In genomic region chr17:25064351-25064750, GRCm38 (mm10) we compare ENCODE assay signal across 9 mouse cellular contexts. TPM values are rescaled to one million over a fixed set of nuclear protein-coding genes. Genes with fewer than 3 reads are reported as not detected.
DNase-seq lines count a peak whose midpoint lies in the region; ATAC-seq and TF ChIP-seq lines count a peak whose summit lies in the region.
"Had no signal": no experiment of that assay in that cellular context is flagged by ENCODE, and none has a peak within 500 bp of the region (broad histone marks: within the 10 kb centered on the region; RNA-seq: fewer than 3 reads in every experiment).

No protein-coding gene starts in this region.

- peak; percentile 6 for DNase-seq in midbrain, postnatal 0 days (ENCODE audit: low spot score)
- peak; percentile 91 for DNase-seq in heart, adult 8-10 months (ENCODE audit: low spot score)
- DNase-seq in kidney, adult 9 months = peak; percentile 75
- peak; percentile 75 to 84 for DNase-seq in lung, postnatal 4 days
- no peak for DNase-seq in right cerebral cortex, postnatal 25 days

- no peak overlapping the region for H3K27ac ChIP-seq in midbrain, postnatal 0 days (ENCODE audit: low read depth, low read length)
- no peak overlapping the region for H3K27ac ChIP-seq in midbrain, embryonic 16.5 days (ENCODE audit: low read length)
- no peak overlapping the region for H3K27ac ChIP-seq in forebrain, embryonic 15.5 days (replicated peaks)
- H3K27ac ChIP-seq: liver, embryonic 14.5 days had no signal

- peaks cover 33% of the 10 kb centered on the region for H3K36me3 ChIP-seq in midbrain, postnatal 0 days (ENCODE audit: insufficient read depth, low read length)
- H3K36me3 ChIP-seq in midbrain, embryonic 16.5 days (ENCODE audit: control insufficient read depth, insufficient read depth, low read length) = peaks cover 25% of the 10 kb centered on the region
- H3K36me3 ChIP-seq in forebrain, embryonic 15.5 days = peaks cover 10% of the 10 kb centered on the region; the same call in 1 of the 2 replicates

- no peak overlapping the region for H3K4me2 ChIP-seq in midbrain, postnatal 0 days (ENCODE audit: low read depth, low read length, poor library complexity, severe bottlenecking)
- H3K4me2 ChIP-seq in midbrain, embryonic 16.5 days (ENCODE audit: low read length) = no peak overlapping the region
- no peak overlapping the region for H3K4me2 ChIP-seq in forebrain, embryonic 15.5 days (replicated peaks)

- H3K4me3 ChIP-seq in midbrain, postnatal 0 days (ENCODE audit: low read depth, low read length) = no peak overlapping the region
- H3K4me3 ChIP-seq in midbrain, embryonic 16.5 days (ENCODE audit: low read depth, low read length) = no peak overlapping the region
- H3K4me3 ChIP-seq in forebrain, embryonic 15.5 days = no peak overlapping the region

- H3K9me3 ChIP-seq in midbrain, postnatal 0 days (ENCODE audit: low read length) = no peaks in the 10 kb centered on the region
- no peaks in the 10 kb centered on the region for H3K9me3 ChIP-seq in midbrain, embryonic 16.5 days (replicated peaks; ENCODE audit: control insufficient read depth, low read length, poor library complexity, severe bottlenecking)
- H3K9me3 ChIP-seq in forebrain, embryonic 15.5 days = no peaks in the 10 kb centered on the region

- TF ChIP-seq CTCF in midbrain, postnatal 0 days (IDR thresholded peaks at IDR 0.05) = no peak

- no peak for ATAC-seq in midbrain, postnatal 0 days (ENCODE audit: low FRiP score)
- no peak for ATAC-seq in midbrain, embryonic 16.5 days
- ATAC-seq in inflammation-experienced regulatory T-cells, adult 6 months = no peak
- ATAC-seq in forebrain, embryonic 15.5 days (replicated peaks) = no peak

- no peaks in the 10 kb centered on the region for H3K27me3 ChIP-seq in midbrain, postnatal 0 days (ENCODE audit: insufficient read depth, low read length)
- H3K27me3 ChIP-seq in midbrain, embryonic 16.5 days (ENCODE audit: control insufficient read depth, insufficient read depth, low read depth, low read length) = no peaks in the 10 kb centered on the region
- no peaks in the 10 kb centered on the region for H3K27me3 ChIP-seq in forebrain, embryonic 15.5 days

- no peak overlapping the region for H3K9ac ChIP-seq in midbrain, postnatal 0 days (replicated peaks; ENCODE audit: low read length, poor library complexity, severe bottlenecking)
- no peak overlapping the region for H3K9ac ChIP-seq in midbrain, embryonic 16.5 days (ENCODE audit: low read depth, low read length)
- H3K9ac ChIP-seq in forebrain, embryonic 15.5 days (replicated peaks) = no peak overlapping the region
- H3K9ac ChIP-seq: liver, embryonic 14.5 days had no signal

- H3K4me1 ChIP-seq in midbrain, postnatal 0 days (ENCODE audit: insufficient read depth, low read length) = no peaks in the 10 kb centered on the region
- no peaks in the 10 kb centered on the region for H3K4me1 ChIP-seq in midbrain, embryonic 16.5 days (ENCODE audit: control insufficient read depth, insufficient read depth, low read length)
- no peaks in the 10 kb centered on the region for H3K4me1 ChIP-seq in forebrain, embryonic 15.5 days

- WGBS in midbrain, postnatal 0 days = 80% methylated on average over 9 of the region's 9 CpGs
- 78% methylated on average over 9 of the region's 9 CpGs for WGBS in midbrain, embryonic 16.5 days
- WGBS in forebrain, embryonic 15.5 days = 81% methylated on average over 9 of the region's 9 CpGs

RNA-seq across cellular contexts. Expression of gene Tmem204, which starts 19.0 kb away (rescaled TPM):
- 11.1 and 11.2 TPM in 2 replicates for total RNA-seq in midbrain, postnatal 0 days (2014; rRNA removed)
- 8.2 and 8.3 TPM in 2 replicates for polyA plus RNA-seq in midbrain, postnatal 0 days (2015; fragmentation: Nextera tagmentation; extraction: Ambion mirVana)
- polyA plus RNA-seq in midbrain, embryonic 16.5 days (2015; fragmentation: Nextera tagmentation; extraction: Ambion mirVana) = 10.3 and 11.1 TPM in 2 replicates
- total RNA-seq in heart, adult 8-10 months (2022) = 10 to 100 TPM; 29.7 to 45.6 (median 39.3) TPM
- polyA plus RNA-seq in inflammation-experienced regulatory T-cells, adult 6 months (2017; shearing (Covaris generic)) = under 1 TPM in 2 of 3 experiments, not detected in 1; 0.47 to 0.66 TPM
- 10.5 and 11.5 TPM in 2 replicates for polyA plus RNA-seq in forebrain, embryonic 15.5 days (2015; fragmentation: Nextera tagmentation; extraction: Ambion mirVana)

RNA-seq across cellular contexts. Expression of gene Ift140, which starts 48.5 kb away (rescaled TPM):
- 22.7 and 39.8 TPM in 2 replicates for total RNA-seq in midbrain, postnatal 0 days (2014; rRNA removed)
- 13.5 and 14.4 TPM in 2 replicates for polyA plus RNA-seq in midbrain, postnatal 0 days (2015; fragmentation: Nextera tagmentation; extraction: Ambion mirVana)
- polyA plus RNA-seq in midbrain, embryonic 16.5 days (2015; fragmentation: Nextera tagmentation; extraction: Ambion mirVana) = 18.8 and 20.1 TPM in 2 replicates
- total RNA-seq in heart, adult 8-10 months (2022) = 1 to 10 TPM; 3.5 to 6.3 (median 4.5) TPM
- polyA plus RNA-seq in inflammation-experienced regulatory T-cells, adult 6 months (2017; shearing (Covaris generic)) = 10 to 100 TPM; 15.7 to 18.8 (median 17.2) TPM
- polyA plus RNA-seq in forebrain, embryonic 15.5 days (2015; fragmentation: Nextera tagmentation; extraction: Ambion mirVana) = 24.0 and 25.4 TPM in 2 replicates

RNA-seq across cellular contexts. Expression of gene Cramp1l, which starts 48.8 kb away (rescaled TPM):
- 17.4 and 22.3 TPM in 2 replicates for total RNA-seq in midbrain, postnatal 0 days (2014; rRNA removed)
- 2.7 and 3.2 TPM in 2 replicates for polyA plus RNA-seq in midbrain, postnatal 0 days (2015; fragmentation: Nextera tagmentation; extraction: Ambion mirVana)
- polyA plus RNA-seq in midbrain, embryonic 16.5 days (2015; fragmentation: Nextera tagmentation; extraction: Ambion mirVana) = 4.6 and 5.3 TPM in 2 replicates
- total RNA-seq in heart, adult 8-10 months (2022) = 10 to 100 TPM in 1 of 4 experiments, 1 to 10 TPM in 3; 9.4 to 11.3 (median 9.6) TPM
- 10 to 100 TPM; 10.7 to 22.5 (median 17.2) TPM for polyA plus RNA-seq in inflammation-experienced regulatory T-cells, adult 6 months (2017; shearing (Covaris generic))
- 7.6 and 8.5 TPM in 2 replicates for polyA plus RNA-seq in forebrain, embryonic 15.5 days (2015; fragmentation: Nextera tagmentation; extraction: Ambion mirVana)

RNA-seq across cellular contexts. Expression of gene Telo2, which starts 51.4 kb away (rescaled TPM):
- 45.0 and 56.3 TPM in 2 replicates for total RNA-seq in midbrain, postnatal 0 days (2014; rRNA removed)
- 34.9 and 36.5 TPM in 2 replicates for polyA plus RNA-seq in midbrain, postnatal 0 days (2015; fragmentation: Nextera tagmentation; extraction: Ambion mirVana)
- 51.9 and 53.4 TPM in 2 replicates for polyA plus RNA-seq in midbrain, embryonic 16.5 days (2015; fragmentation: Nextera tagmentation; extraction: Ambion mirVana)
- total RNA-seq in heart, adult 8-10 months (2022) = 10 to 100 TPM; 10.8 to 15.7 (median 13.5) TPM
- polyA plus RNA-seq in inflammation-experienced regulatory T-cells, adult 6 months (2017; shearing (Covaris generic)) = 10 to 100 TPM; 13.5 to 33.6 (median 17.7) TPM
- 54.6 and 57.2 TPM in 2 replicates for polyA plus RNA-seq in forebrain, embryonic 15.5 days (2015; fragmentation: Nextera tagmentation; extraction: Ambion mirVana)

RNA-seq across cellular contexts. Expression of gene Ptx4, which starts 56.2 kb away (rescaled TPM):
- total RNA-seq in midbrain, postnatal 0 days (2014; rRNA removed) = 0.42 TPM in 1 of 2 replicates, not detected in the other
- 0.20 and 0.59 TPM in 2 replicates for polyA plus RNA-seq in midbrain, postnatal 0 days (2015; fragmentation: Nextera tagmentation; extraction: Ambion mirVana)
- 0.38 TPM in 1 of 2 replicates, not detected in the other for polyA plus RNA-seq in midbrain, embryonic 16.5 days (2015; fragmentation: Nextera tagmentation; extraction: Ambion mirVana)
- total RNA-seq in heart, adult 8-10 months (2022) = 1 to 10 TPM; 3.4 to 7.7 (median 4.5) TPM
- not detected for polyA plus RNA-seq in inflammation-experienced regulatory T-cells, adult 6 months (2017; shearing (Covaris generic))
- polyA plus RNA-seq in forebrain, embryonic 15.5 days (2015; fragmentation: Nextera tagmentation; extraction: Ambion mirVana) = not detected in 2 replicates
- polyA plus RNA-seq: liver, embryonic 14.5 days had no signal
